Mouse (Mus musculus): ENCODE data around the gene Plxnd1. TPM values are rescaled to one million over a fixed set of nuclear protein-coding genes. Genes with fewer than 3 reads are reported as not detected.

The Plxnd1 gene
- 8.2 to 17.6 TPM (median 17.6 TPM) in 3 replicates for total RNA-seq (2017)

GRCm38 (mm10) chr6:115994877-115995520 lies at the start of gene Plxnd1:
Gene Plxnd1, minus strand, starts transcription at chr6:115995005.
- peak; percentile 64 for ATAC-seq (replicated peaks; ENCODE audit: insufficient number of reproducible peaks, low FRiP score, low TSS enrichment, poor library complexity, severe bottlenecking)

- ATAC-seq (replicated peaks; ENCODE audit: insufficient number of reproducible peaks, low FRiP score, low TSS enrichment, poor library complexity, severe bottlenecking) = no peak
Measured at GRCm38 (mm10) chr6:116044039-116044438, 49.2 kb upstream of the Plxnd1 start.

GRCm38 (mm10) chr6:116038222-116038621 lies 43.4 kb upstream of the Plxnd1 start:
- no peak for ATAC-seq (replicated peaks; ENCODE audit: insufficient number of reproducible peaks, low FRiP score, low TSS enrichment, poor library complexity, severe bottlenecking)

GRCm38 (mm10) chr6:116037281-116037831 lies 42.6 kb upstream of the Plxnd1 start:
- no peak for ATAC-seq (replicated peaks; ENCODE audit: insufficient number of reproducible peaks, low FRiP score, low TSS enrichment, poor library complexity, severe bottlenecking)

- ATAC-seq (replicated peaks; ENCODE audit: insufficient number of reproducible peaks, low FRiP score, low TSS enrichment, poor library complexity, severe bottlenecking) = no peak
Measured at GRCm38 (mm10) chr6:116036555-116036954, 41.8 kb upstream of the Plxnd1 start.

GRCm38 (mm10) chr6:116031052-116031451 lies 36.2 kb upstream of the Plxnd1 start:
- ATAC-seq (replicated peaks; ENCODE audit: insufficient number of reproducible peaks, low FRiP score, low TSS enrichment, poor library complexity, severe bottlenecking) = no peak

- peak; percentile 54; the same call in 1 of the 2 replicates for ATAC-seq (replicated peaks; ENCODE audit: insufficient number of reproducible peaks, low FRiP score, low TSS enrichment, poor library complexity, severe bottlenecking)
Measured at GRCm38 (mm10) chr6:116024666-116025065, 29.9 kb upstream of the Plxnd1 start.

- peak; percentile 88 for ATAC-seq (replicated peaks; ENCODE audit: insufficient number of reproducible peaks, low FRiP score, low TSS enrichment, poor library complexity, severe bottlenecking)
Measured at GRCm38 (mm10) chr6:116021961-116022485, 27.2 kb upstream of the Plxnd1 start.

GRCm38 (mm10) chr6:116015902-116016301 lies 21.1 kb upstream of the Plxnd1 start:
- ATAC-seq (replicated peaks; ENCODE audit: insufficient number of reproducible peaks, low FRiP score, low TSS enrichment, poor library complexity, severe bottlenecking) = no peak

GRCm38 (mm10) chr6:116014111-116014510 lies 19.3 kb upstream of the Plxnd1 start:
- peak; percentile 36; the same call in 1 of the 2 replicates for ATAC-seq (replicated peaks; ENCODE audit: insufficient number of reproducible peaks, low FRiP score, low TSS enrichment, poor library complexity, severe bottlenecking)

- ATAC-seq (replicated peaks; ENCODE audit: insufficient number of reproducible peaks, low FRiP score, low TSS enrichment, poor library complexity, severe bottlenecking) = peak; percentile 65; the same call in 1 of the 2 replicates
Measured at GRCm38 (mm10) chr6:116013687-116014086, 18.9 kb upstream of the Plxnd1 start.

GRCm38 (mm10) chr6:116010541-116010940 lies 15.7 kb upstream of the Plxnd1 start:
- peak; percentile 28; the same call in 1 of the 2 replicates for ATAC-seq (replicated peaks; ENCODE audit: insufficient number of reproducible peaks, low FRiP score, low TSS enrichment, poor library complexity, severe bottlenecking)

GRCm38 (mm10) chr6:116009426-116009825 lies 14.6 kb upstream of the Plxnd1 start:
- no peak for ATAC-seq (replicated peaks; ENCODE audit: insufficient number of reproducible peaks, low FRiP score, low TSS enrichment, poor library complexity, severe bottlenecking)

GRCm38 (mm10) chr6:116007561-116008173 lies 12.9 kb upstream of the Plxnd1 start:
- ATAC-seq (replicated peaks; ENCODE audit: insufficient number of reproducible peaks, low FRiP score, low TSS enrichment, poor library complexity, severe bottlenecking) = peak; percentile 15; the same call in 1 of the 2 replicates

GRCm38 (mm10) chr6:116006731-116007130 lies 11.9 kb upstream of the Plxnd1 start:
- ATAC-seq (replicated peaks; ENCODE audit: insufficient number of reproducible peaks, low FRiP score, low TSS enrichment, poor library complexity, severe bottlenecking) = no peak

GRCm38 (mm10) chr6:116005959-116006288 lies 11.1 kb upstream of the Plxnd1 start:
- ATAC-seq (replicated peaks; ENCODE audit: insufficient number of reproducible peaks, low FRiP score, low TSS enrichment, poor library complexity, severe bottlenecking) = no peak

GRCm38 (mm10) chr6:116005275-116005958 lies 10.6 kb upstream of the Plxnd1 start:
- ATAC-seq (replicated peaks; ENCODE audit: insufficient number of reproducible peaks, low FRiP score, low TSS enrichment, poor library complexity, severe bottlenecking) = no peak

- peak; percentile 36 for ATAC-seq (replicated peaks; ENCODE audit: insufficient number of reproducible peaks, low FRiP score, low TSS enrichment, poor library complexity, severe bottlenecking)
Measured at GRCm38 (mm10) chr6:116004716-116005115, 9.9 kb upstream of the Plxnd1 start.

GRCm38 (mm10) chr6:116004069-116004468 lies 9.3 kb upstream of the Plxnd1 start:
- ATAC-seq (replicated peaks; ENCODE audit: insufficient number of reproducible peaks, low FRiP score, low TSS enrichment, poor library complexity, severe bottlenecking) = no peak

Measured in monocyte, adult 5-6 weeks (primary cell).